Mouse (Mus musculus) small intestine, adult 2 months (tissue): Measurements from ENCODE around the gene Ccdc93. TPM values are rescaled to one million over a fixed set of nuclear protein-coding genes. Genes with fewer than 3 reads are reported as not detected.

ENCODE experiments used
- H3K27ac ChIP-seq: fragments of 200-500 bp; 2 replicates; pipeline ENCODE4 v1.5.1; 2012; ENCODE audit warnings: low read depth, low read length, control low read depth, inconsistent platforms; ENCODE audit not compliant: insufficient read depth
- H3K27me3 ChIP-seq: fragments of 200-500 bp; 2 replicates; pipeline ENCODE4 v1.6.1; 2012; ENCODE audit warnings: mild to moderate bottlenecking, moderate library complexity, low read length, inconsistent platforms; ENCODE audit not compliant: control insufficient read depth, insufficient read depth
- H3K36me3 ChIP-seq: fragments of 200-500 bp; 2 replicates; pipeline ENCODE4 v1.6.1; 2012; ENCODE audit warnings: mild to moderate bottlenecking, low read length, control low read depth, inconsistent platforms; ENCODE audit not compliant: control insufficient read depth, insufficient read depth
- H3K4me1 ChIP-seq: fragments of 200-500 bp; 2 replicates; pipeline ENCODE4 v1.6.1; 2012; ENCODE audit warnings: low read length, inconsistent platforms, mixed read lengths; ENCODE audit not compliant: control insufficient read depth, insufficient read depth, insufficient read length
- H3K4me3 ChIP-seq: fragments of 200-500 bp; 2 replicates; pipeline ENCODE4 v1.5.1; 2012; ENCODE audit warnings: low read depth, mild to moderate bottlenecking, control low read depth, inconsistent platforms, low read length, moderate library complexity
- CTCF ChIP-seq: fragments of 200-500 bp; IDR thresholded peaks from 2 replicates; pipeline ENCODE4 v1.5.1; 2012; ENCODE audit warnings: low read depth, mild to moderate bottlenecking, control low read depth, inconsistent platforms, low read length, moderate library complexity, mixed read lengths; ENCODE audit not compliant: insufficient replicate concordance, insufficient read length; ENCODE audit errors: extremely low read depth
- POLR2A ChIP-seq: fragments of 200-500 bp; IDR thresholded peaks from 2 replicates; pipeline ENCODE4 v1.6.1; 2012; ENCODE audit warnings: low read depth, mild to moderate bottlenecking, control low read depth, inconsistent platforms, low read length, moderate library complexity
- WGBS: fragments of 180-500 bp; shearing (Covaris S2); methylation state at CpG from one replicate; pipeline ENCODE4 v1.1.7; 2018; 5-methylcytosine and 5-hydroxymethylcytosine counted together
- polyA plus RNA-seq: library from polyadenylated mRNA; depleted of rRNA; stranded (reverse); fragments of >200 nt; gene quantifications from 2 replicates; pipeline ENCODE4 v1.2.3, GENCODE M21; 2012

Ccdc93 gene
- polyA plus RNA-seq, 1 experiment: 5.4 TPM

- H3K36me3 ChIP-seq: peaks cover 32% of the 10 kb centered on the region
- WGBS: 90% methylated on average over 6 of the region's 6 CpGs
- no peaks in the 10 kb centered on the region for H3K27me3 ChIP-seq
- no peak overlapping the region for H3K4me3 ChIP-seq
- no peak overlapping the region for H3K27ac ChIP-seq
- H3K4me1 ChIP-seq: peaks cover 2% of the 10 kb centered on the region; the same call in 1 of the 2 replicates
- TF ChIP-seq POLR2A (no peak), CTCF (no peak)
Measured at GRCm38 (mm10) chr1:121486803-121487202, 56.0 kb downstream of the Ccdc93 start.

DNA sequence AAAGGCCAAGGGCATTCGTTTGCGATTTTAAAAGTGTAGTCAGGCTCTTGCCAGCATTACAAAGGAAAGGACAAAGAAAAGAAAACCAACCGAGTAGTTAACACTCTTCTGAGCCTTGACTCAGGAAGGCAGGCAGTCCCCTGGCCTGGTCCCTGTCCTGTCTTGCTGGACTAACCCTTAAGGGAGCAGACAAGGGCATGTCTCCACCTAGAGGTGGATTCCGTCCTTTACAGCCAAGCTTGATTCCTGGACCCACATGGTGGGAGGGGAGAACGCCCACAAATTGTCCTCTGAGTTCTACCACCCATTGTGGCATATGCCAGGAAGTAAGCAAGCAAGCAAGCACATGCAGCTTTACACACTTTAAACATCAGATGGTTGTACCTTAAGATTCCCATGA is 59.4 kb downstream of the Ccdc93 start:
- H3K36me3 ChIP-seq: peaks cover 47% of the 10 kb centered on the region
- H3K4me3 ChIP-seq: no peak overlapping the region
- TF ChIP-seq CTCF: peak; percentile 62; the same call in 1 of the 2 replicates
- TF ChIP-seq POLR2A: no peak
- H3K4me1 ChIP-seq: no peaks in the 10 kb centered on the region
- no peak overlapping the region for H3K27ac ChIP-seq
- H3K27me3 ChIP-seq: no peaks in the 10 kb centered on the region
- WGBS: 52% methylated on average over 5 of the region's 5 CpGs

GRCm38 (mm10) chr1:121497093-121497492 is 66.2 kb downstream of the Ccdc93 start:
- Histone ChIP-seq H3K27me3 (no peaks in the 10 kb centered on the region), H3K36me3 (peaks cover 79% of the 10 kb centered on the region), H3K4me3 (no peak overlapping the region), H3K4me1 (no peaks in the 10 kb centered on the region), H3K27ac (no peak overlapping the region)
- WGBS: 89% methylated on average over 4 of the region's 4 CpGs
- TF ChIP-seq CTCF (no peak), POLR2A (no peak)

- Histone ChIP-seq H3K27ac (no peak overlapping the region), H3K4me3 (no peak overlapping the region), H3K36me3 (peaks cover 11% of the 10 kb centered on the region), H3K4me1 (no peaks in the 10 kb centered on the region), H3K27me3 (no peaks in the 10 kb centered on the region)
- TF ChIP-seq CTCF (no peak), POLR2A (no peak)
- 90% methylated on average over 2 of the region's 2 CpGs for WGBS
Measured at GRCm38 (mm10) chr1:121508729-121509128, 77.9 kb downstream of the Ccdc93 start.

DNA sequence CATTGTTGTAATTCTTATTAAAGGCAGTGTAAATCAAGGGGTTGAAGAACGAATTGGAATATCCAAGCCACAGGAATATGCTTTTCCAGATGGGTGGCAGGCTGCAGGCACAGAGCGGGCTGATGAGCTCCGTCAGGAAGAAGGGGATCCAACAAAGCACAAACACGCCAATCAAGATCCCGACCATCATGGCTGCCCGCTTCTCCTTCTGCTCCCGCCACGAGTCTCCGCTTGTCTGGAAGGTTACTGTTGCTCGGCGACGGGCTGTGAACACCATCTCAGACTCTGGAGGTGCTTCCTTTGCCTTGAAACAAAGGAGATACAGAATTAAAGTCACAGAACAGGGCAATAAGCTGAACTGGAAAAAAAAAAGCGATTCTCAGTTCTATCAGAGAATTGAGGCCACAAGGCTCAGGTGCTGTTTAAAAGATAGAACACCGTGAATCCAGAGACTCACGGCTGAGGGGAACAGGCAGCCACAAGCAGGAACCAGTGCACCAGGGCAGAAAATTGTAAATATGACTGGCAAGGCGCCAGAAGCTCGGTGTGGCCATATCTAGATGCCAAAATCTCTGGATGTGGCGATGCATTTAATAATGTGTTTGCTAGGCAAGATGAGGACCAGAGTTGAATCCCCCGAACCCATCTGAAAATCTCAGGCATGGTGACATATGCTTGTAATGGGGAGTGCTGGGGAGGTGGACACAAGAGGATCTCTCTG is 79.7 kb downstream of the Ccdc93 start:
- Histone ChIP-seq H3K36me3 (peaks cover 3% of the 10 kb centered on the region), H3K4me3 (no peak overlapping the region), H3K4me1 (no peaks in the 10 kb centered on the region), H3K27ac (no peak overlapping the region), H3K27me3 (no peaks in the 10 kb centered on the region)
- WGBS: 81% methylated on average over 19 of the region's 19 CpGs
- no peak for TF ChIP-seq CTCF
- TF ChIP-seq POLR2A: no peak

DNA sequence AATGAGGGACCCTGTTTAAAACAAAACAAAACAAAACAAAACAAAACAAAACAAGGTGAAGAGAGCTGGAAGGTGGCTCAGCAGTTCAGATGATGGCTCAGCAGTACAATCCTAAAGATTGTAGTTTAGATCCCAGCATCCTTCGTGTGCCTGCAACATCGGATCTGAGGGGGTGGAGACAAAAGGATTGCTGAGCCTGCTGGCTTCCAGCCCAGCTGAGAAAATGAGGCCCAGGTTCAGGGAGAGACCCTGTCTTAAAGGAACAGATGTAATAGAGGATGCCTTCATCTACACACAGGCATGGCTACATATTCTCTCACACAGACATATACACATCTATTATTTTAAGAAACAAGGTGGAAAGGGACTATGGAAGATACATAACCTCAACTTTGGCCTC is 80.3 kb downstream of the Ccdc93 start:
- TF ChIP-seq CTCF: no peak
- no peak for TF ChIP-seq POLR2A
- 40% methylated on average over 2 of the region's 2 CpGs for WGBS
- Histone ChIP-seq H3K27ac (no peak overlapping the region), H3K36me3 (peaks cover 3% of the 10 kb centered on the region), H3K4me1 (no peaks in the 10 kb centered on the region), H3K4me3 (no peak overlapping the region), H3K27me3 (no peaks in the 10 kb centered on the region)

DNA sequence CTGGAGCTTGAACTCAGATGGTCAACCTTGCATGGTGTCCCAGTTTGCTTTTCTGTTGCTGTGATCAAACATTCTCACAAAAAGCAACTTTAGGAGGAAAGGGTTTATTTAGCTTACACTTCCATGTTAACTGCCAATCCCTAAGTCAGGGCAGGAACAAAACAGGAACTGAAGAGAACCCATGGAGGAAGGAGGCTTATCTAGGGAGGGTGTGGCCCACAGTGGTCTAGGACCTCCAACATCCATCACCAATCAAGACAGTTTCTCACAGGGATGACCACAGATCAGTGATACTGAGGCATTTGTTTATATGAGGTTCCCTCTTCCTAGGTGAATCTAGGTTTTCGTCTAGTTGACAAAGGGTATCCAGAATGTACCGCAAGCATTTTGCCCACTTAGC is 81.1 kb downstream of the Ccdc93 start:
- H3K27me3 ChIP-seq: no peaks in the 10 kb centered on the region
- TF ChIP-seq CTCF (no peak), POLR2A (no peak)
- H3K36me3 ChIP-seq: no peaks in the 10 kb centered on the region
- H3K27ac ChIP-seq: no peak overlapping the region
- 93% methylated on average over 2 of the region's 2 CpGs for WGBS
- H3K4me1 ChIP-seq: no peaks in the 10 kb centered on the region
- no peak overlapping the region for H3K4me3 ChIP-seq
